Mouse (Mus musculus): ENCODE data around the gene Gm28230.

Gm28230 gene

DNA sequence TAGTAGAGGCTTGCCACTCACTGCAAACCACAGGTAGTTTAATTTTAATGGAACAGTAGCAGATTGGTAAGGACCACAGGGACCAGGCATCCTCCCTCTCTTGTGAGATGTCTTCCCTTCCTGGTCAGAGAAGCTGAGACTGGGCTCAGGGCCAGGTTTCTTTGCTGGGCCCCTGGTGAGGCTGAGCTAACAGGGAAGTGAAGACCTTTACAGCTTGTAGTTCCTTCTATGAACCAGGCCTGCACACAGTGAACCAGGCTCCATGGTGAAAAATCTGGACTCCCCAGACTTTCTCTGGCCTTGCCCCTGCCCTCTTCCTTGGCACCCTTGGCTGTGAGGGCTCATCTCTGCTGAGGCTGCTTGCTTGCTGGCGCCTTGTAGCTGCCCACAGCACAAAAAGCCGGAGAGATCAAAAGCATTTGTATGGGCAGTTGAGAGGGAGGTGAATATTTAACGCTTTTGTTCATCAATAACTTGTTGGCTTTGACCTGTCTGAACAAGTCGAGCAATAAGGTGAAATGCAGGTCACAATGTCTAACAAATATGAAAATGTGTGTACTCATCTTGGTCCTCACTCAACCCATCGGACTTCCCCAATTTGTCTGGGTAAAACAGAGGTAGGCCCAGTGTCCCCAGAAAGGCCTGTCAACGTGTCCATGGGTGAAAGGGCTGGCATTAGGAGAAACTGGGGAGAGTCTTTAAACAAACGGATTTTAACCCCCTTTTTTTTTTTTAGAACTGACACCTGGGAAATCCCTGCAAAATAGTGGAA lies 2.1 kb upstream of the Gm28230 start:
- DNase-seq (ENCODE audit: low read depth) = no peak

DNA sequence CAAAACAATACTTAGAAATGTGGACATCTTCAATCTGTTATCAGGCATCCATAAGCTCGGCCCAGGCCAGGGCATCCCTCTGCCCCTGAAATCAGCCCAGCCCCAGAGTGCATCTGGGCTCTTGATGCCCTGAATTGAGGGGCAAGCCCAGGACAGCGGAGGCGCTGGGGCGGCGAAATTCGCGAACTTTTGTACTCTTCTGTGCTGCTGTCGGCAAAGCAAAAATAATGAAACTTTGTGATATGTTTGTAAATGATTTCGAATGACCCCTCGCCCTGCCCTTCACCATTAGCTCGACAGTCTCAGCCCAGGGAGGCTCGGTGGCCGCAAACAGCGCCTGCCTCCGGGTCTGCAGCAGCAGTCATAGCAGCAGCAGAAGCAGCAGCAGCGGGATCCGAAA lies 1.4 kb upstream of the Gm28230 start:
- DNase-seq (ENCODE audit: low read depth) = no peak

DNA sequence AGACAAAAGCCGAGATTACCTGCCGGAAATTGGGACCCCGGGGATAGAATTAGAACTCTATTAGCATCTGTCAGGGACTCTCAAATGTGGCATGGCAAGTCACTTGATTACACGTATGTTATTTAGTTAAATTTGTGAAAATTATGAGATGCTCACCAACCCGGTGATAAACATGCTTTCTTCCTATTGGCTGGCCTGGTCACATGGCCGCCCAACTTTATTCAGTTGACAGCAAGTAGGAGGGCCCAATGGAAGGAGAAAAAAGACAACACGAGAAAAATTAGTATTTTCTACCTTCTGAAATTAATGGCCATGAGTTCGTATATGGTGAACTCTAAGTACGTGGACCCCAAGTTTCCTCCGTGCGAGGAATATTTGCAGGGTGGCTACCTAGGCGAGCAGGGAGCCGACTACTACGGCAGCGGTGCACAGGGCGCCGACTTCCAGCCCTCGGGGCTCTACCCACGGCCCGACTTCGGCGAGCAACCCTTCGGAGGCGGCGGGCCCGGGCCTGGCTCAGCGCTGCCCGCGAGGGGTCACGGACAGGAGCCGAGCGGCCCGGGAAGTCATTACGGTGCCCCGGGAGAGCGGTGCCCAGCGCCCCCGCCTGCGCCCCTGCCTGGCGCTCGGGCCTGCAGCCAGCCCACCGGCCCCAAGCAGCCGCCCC lies 578 bp downstream of the Gm28230 start:
- no peak for DNase-seq (ENCODE audit: low read depth)

DNA sequence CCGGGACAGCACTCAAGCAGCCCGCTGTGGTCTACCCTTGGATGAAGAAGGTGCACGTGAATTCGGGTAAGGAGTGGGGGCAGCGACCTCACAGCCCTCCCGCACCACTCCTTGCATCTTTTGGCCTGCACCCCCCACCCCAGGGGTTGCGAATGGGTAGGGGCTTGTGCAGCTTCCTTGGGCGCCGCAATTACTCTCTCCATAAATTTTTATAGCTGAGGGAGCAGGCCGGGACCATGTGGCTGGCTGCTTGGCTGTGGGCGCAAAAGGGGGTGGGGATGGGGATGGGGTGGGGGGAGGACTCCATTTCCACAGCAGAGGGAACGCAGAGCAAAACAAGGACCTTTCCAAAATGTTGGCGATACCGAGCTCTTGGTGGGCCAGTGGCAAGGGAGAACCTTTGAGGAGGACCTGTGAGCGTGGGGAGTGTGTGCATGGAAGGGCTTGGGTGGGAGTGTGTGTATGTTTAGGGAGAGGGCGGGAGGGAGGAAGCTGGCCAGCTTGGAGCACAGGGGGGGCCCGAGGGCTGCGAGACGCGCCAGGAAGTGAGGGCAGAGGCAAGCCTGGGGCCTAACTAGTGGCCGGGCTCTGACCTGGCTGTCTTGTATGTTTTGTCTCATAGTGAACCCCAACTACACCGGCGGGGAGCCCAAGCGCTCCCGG lies 1.2 kb downstream of the Gm28230 start:
- DNase-seq (ENCODE audit: low read depth) = no peak

DNA sequence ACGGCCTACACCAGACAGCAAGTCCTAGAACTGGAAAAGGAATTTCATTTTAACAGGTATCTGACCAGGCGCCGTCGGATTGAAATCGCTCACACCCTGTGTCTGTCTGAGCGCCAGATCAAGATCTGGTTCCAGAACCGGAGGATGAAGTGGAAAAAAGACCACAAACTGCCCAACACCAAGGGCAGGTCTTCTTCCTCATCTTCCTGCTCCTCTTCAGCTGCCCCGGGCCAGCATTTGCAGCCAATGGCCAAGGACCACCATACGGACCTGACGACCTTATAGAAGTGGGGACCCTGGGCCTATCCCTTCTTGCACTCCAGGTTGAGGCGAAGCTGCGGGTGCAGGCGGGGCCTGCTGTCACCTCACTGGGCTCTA lies 1.8 kb downstream of the Gm28230 start:
- DNase-seq (ENCODE audit: low read depth) = no peak

DNA sequence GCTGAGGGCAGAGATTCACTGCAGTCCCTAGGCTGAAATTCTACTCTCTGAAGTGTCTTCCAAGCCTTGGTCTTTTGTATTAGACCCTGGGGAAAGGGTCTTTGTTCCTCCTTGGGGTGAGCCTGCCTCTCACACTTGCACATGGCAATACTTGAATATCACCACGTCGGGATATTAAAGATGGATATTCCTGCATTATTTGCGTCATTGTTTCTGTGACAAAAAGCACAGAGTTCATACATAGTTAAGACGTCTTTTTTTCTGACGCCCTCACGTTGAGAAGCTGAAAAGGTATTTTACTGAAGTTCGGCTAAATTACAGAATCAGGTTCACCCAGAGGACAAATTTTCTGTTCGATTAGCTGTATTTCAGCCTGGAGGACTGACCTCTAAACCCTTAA lies 3.8 kb downstream of the Gm28230 start:
- no peak for DNase-seq (ENCODE audit: low read depth)

DNA sequence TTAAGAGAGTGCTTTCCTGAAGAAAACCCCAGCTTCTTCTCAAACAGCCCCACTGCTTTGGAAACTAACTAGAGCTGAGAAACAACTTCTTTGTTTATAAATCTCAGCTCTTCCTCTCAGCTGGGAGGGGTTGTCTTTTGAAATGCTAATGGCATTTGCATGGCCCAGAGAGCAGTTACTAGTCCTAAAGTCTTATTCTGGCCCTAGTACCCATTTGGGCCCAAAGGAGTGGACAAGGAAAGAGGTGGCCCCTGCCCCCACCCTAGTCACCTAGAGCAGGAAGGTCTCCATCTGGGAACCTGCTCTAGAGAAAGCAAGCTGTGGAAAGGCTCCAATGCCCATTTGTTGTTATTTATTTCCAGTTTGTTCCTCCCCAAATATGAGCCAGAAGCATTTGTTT lies 4.5 kb downstream of the Gm28230 start:
- no peak for DNase-seq (ENCODE audit: low read depth)

DNA sequence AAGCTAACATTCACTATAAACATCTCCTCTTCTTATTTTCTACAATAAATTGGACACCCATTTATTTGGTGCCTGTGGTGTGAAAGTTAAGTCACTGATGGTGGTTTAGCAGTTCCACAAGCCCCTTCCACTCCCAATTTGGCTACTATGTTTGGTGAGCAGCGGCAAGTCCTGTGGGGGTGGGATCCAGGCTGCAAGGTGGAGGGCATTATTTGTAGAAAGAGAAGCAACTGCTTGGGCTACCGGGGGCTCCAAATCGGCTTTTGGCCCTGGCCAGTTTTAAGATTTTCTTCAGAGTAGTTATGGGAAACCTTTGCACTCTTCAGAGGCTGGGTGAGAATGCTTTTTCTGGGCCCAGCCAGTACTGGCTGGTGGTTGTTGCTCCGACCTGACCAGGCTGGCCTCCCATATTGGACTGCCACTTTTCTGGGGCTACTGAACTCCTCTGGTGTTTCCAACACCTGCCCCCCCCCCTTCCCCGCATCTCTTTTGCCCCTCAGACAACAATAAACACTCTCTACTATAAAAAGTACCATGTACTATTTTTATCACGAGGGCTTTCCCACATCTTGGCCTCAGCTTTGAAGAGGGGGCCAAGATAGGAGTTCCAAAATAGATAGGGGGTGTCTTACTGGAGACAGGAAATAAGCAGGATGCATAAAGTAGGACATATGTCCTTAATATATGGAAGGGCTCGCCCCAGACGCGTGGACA lies 5.4 kb downstream of the Gm28230 start:
- no peak for DNase-seq (ENCODE audit: low read depth)

DNA sequence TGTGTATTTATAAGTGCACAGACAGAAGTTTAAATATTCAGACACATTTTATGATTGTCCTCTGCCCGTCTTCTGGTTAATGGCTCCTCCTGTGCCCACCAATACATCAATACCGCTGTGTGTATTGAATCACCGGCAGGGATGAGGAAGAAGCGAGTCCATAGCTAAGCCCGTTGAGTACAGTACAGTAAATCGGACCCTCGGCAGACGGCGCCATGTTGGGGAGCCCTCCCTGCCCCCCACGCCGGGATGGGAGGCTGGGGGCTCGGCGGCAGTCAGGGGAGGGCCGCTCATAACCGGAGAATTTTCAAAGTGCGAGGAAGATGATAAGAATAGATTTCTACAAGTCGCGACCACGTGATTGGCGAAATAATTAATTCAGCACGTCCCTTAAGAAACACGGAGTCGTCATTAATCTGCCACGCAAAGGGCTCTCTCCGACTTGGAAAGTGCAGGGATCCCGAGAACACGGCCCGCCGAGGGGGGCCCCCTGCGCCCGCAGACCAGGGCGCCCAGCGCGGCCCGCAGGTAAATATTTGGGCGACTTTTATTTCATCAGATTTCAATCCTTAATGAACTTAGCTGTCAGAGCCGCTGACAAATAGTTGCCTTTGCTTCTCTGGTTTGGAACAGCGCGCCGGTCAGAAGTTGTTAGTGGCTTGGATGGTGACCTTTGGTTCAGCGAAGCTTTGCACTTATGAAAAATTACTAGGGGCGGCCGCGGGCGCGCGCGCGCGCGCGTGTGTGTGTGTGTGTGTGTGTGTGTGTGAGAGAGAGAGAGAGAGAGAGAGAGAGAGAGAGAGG lies 6.2 kb downstream of the Gm28230 start:
- DNase-seq (ENCODE audit: low read depth) = no peak

DNA sequence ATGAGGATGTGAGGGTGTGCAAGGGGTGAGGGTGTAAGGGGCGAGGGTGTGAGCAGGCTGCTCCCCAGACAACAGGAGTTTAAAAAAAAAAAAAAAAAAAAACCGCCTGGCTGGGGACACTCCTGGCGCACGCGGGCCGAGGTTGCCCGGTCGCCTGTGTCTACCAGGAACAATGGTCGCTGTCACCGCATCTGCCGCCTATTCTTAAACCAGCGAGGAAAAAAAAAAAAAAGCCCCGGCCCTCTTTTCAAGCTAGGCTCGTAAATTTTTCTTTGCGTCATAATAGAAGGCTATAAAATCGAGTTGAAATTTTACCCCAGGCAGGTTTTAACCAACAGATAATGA lies 6.8 kb downstream of the Gm28230 start:
- DNase-seq (ENCODE audit: low read depth) = no peak

DNA sequence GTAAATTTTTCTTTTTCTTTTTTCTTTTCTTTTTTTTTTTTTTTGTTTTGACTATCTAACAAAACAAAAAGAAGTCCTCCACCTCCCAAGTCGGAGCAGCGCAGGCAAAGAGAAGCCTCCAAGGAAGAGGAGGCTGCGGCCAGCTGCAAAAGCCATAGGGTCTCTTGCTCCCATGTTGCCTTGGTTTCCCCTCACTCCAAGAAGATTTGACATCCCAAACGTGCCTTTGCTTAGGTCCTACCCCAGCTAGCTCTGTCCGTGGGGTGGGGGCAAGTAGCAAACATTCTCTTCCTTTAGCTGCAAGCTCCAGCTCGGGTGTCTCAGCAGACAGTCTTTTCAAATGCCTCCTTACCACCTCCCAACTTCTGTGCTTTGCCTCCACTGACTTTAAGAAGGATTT lies 7.2 kb downstream of the Gm28230 start:
- DNase-seq (ENCODE audit: low read depth) = no peak

DNA sequence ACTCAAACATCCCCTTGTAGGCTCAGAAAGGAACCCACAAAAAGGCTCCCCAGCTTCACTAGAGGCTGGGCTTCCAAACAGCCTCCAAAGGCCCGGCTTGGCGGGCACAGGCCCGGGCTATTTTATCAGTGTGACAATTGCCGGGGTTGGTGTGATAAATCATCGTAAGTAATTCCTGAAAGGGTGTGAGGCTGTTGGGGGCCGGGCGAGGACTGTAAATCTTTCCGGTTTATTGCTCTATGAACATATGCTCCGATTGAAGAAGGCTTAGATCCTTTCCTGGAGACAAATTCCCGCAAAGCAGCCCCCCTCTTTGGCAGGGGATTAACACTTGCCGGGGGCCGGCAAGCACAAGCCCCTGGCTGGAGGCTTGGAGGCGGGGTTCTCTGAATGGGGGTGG lies 7.9 kb downstream of the Gm28230 start:
- no peak for DNase-seq (ENCODE audit: low read depth)

DNA sequence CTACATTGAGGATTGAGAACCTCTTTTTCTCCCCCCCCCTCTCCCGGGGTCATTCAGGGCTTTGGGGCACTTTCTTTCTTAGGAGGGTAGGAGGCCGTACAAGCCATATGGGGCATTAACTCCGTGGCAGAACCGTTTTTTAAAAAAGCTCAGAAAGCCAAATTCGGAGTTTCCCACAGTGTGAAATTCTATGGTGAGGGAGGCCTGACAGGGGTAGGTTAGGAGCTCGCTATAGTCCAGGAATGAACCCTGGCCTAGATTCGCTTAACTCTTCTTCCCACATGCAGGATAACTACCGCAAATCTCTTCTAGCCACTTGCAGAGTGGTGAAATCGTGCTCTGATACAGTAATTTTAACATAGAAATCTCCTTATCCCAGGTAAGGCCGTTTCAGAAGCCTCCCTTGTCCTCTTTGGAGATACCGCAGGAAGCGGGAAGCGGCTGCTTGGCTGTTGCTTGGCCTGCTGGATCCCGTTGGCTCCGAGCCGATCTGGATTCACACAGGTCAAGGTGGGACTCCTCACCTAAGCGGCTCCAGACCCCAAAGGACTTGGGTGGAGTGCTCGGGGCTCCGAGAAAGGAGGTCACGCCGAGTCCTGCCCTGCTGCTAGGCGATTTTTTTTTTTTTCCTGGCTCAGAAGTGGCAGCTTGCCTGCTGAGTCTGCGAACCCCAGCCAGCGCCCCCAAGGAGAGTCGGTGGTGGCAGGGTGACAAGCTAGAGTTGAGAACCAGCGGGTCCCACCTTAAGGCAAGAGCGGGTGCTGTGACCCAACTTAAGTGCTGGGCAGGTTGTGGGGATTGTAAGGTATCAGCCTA lies 8.7 kb downstream of the Gm28230 start:
- no peak for DNase-seq (ENCODE audit: low read depth)

DNA sequence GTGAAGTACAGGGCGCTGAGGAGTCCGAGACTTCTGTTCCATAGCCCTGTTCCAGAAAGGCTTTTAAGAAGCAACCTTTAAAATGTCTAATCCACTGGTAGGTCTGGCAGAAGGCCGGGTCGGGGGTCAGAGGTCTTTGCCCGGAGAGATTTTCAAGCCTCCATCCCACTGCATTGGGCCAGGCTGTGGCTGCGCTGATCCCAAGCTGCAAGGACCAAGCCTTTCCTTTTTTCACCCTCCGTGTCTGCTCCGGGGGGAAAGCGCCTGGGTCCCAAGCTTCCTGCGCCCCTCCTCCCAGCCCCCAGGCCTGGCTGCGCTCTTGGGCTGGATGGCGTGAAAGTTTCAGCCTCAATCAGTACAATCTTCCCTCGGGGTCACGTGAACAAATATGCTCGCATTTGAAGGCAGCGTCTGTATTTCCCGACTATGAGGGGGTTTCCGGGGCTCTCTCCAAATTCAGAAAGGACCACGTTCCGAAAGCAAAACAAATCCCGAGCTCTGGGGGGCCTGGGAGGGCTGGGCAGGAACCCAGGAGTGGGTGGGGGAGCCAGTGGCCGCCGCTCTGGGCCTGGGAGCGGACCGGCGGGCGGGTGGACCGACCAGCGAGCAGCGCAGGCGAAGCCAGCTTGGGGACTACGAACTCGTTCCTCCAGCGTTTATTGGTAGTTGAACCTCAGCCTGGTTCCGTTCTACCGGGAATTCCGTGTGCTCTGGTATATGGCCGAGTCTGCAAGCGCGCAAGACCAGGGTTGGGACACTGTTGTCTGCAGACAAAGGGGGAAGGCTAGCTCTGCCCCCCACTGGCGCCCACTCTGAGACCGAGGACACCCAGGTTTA lies 9.5 kb downstream of the Gm28230 start:
- no peak for DNase-seq (ENCODE audit: low read depth)

DNA sequence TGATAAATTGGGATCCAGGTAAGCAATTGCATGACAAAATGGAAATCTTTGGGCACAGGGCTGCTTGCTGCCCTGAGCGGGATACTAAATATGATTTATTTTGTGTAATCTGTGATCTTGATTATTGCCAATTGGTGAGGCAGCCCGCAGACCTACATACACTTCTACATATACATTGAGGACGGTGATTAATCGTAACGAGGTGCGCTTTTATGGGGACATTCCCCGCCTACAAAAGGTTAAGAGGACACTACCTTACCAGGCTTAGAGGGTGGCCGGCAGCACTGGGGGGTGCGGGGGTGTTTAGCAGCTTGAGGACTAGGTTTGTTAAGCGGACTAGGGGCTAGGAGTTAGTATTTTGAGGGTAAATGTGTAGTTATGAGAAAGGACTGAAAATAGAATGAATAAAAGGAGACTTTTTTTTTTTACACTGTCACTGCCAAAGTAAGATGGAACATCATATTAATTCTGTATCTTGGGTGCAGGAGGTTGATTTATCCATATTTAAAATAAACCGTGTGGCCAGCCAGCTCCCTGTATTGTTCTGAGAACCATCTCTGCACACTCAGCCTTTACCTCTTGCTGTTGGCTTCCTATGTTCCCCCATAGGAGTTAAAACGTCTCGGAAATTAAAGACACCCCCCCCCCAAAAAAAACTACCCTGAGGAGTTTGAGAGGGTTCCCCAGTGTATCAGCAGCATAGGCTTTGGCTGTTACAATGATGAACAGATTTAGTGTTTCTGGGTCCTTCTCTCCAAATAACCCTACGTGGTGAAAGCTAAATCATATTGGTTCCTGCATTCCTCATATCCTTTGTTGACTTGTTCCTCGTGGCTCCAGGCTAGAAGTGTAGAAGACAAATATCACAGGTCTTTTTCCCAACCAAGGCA lies 10.4 kb downstream of the Gm28230 start:
- DNase-seq (ENCODE audit: low read depth) = no peak

DNA sequence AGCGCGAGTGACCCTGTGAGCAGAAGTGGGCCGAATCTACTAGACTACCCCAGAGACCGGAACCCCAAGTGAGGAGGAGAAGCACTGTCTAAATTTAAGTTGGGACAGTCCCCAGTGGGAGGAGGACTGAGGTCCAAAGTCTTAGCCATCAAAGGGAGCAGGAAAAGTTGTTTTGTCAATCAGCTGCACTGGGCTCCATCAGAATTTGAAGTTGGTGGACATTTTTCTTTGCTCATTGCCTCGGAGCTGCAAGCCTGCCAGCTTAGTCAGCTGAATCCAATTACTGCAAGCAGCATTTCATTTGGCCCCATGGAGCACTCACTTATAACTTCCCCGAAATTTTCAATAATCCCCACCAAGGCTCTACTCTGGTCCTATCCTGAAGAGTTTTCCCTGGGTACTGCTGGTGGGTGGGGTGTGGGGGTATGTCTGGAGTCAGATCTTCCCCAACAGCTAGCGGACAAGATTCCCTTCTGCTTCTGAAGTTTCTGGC lies 11.1 kb downstream of the Gm28230 start:
- DNase-seq (ENCODE audit: low read depth) = no peak

DNA sequence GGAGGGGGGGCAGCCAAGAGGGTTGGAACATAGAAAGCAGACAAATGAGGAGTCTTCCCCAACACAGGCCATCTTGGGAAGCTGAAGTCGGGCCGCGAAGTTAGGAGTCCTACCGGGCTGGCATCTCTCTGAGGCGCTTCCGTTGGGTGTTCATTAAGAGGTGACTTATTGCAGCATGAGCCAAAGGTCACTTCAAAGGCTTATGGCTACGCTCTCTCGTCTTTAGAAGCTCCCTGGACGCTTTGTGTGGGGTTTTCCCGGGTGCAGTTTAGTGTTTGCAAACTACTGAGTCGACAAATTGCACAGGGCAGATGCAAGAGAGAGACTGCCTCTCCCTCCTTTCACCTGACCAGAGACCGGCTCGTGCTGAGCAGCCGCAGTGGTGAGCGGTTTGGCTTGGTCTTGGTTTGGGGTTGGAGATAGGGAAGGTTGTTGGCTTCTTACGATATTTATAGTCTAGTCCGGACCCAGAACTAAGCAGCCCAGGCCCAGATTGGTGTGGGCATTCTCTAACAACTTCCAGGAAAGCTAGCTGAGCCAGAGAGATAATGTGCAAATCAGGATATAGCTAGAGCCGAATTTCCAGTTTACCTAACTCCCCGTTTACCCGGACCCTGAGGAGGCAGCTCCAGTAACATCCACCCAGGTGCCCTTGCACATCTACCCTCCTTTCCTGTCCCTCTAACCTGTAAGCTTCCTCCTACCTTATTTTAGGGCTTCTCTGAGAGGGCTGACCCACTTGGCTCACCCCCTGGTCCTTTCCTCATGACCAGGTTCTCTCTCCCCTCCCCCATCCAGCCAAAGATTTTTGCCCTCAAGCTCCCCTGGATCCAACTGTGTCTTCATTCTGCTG lies 12.3 kb downstream of the Gm28230 start:
- DNase-seq (ENCODE audit: low read depth) = no peak

DNA sequence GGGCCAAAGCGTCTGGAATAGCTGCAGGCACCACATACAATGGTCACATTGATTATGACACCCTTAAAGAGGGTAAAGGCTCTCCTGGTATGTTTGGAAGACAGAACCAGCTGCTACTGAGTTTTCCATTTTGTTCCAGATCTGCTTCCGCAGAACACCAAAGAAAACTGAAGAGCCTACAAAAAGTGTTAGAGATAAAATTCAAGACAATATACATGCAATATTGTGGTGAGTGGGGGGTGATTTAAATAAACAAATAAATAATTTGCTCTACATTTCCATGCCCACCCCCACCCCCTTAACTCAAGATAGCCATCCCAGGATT lies 12.9 kb downstream of the Gm28230 start:
- DNase-seq (ENCODE audit: low read depth) = no peak
